Mouse (Mus musculus): ENCODE measurements around the gene Iqch.
"Not testable (repeated sequence)": the region's sequence is repeated elsewhere in the genome, so short reads cannot be mapped to it uniquely, and the experiment has no call there.

Gene Iqch

DNA sequence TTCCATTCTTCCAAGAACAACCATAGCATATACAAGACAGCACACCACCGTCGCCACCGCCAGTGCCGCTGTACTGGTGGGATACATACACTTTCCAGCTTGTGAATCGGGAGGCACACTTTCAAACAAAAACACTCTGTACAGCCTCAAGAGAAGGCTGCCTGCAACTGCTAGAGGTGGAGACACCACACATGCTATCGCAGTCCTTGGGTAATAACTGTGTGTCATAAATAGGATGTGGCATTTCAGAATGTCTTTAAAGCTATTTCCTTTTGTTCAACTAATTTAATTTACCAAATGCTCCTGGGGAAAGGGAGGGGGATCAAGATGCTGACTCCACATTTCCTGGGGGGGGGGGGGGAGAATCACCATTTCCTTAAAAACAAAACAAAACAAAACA is 34.0 kb downstream of the Iqch start:
- DNase-seq (ENCODE audit: extremely low spot score, low spot score) = no peak

DNA sequence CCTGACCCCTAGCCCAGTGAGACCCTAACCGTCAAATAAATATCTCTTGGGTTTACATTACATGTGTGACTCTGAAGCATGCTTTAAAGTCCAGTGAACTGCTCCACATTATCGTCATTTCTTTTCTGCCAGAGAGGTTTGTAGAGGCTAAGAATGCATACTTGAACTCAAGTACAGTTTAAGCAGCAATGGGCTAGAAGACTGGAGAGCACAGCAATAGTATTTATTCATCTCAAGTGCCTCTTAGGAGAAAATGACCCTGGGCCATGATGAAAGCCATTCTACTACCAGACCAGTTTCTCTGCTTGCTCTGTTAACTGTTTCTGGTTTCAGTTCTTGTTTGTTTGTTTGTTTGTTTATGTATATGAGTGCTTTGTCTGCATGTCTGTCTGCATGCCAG is 38.9 kb downstream of the Iqch start:
- DNase-seq (ENCODE audit: extremely low spot score, low spot score) = no peak

DNA sequence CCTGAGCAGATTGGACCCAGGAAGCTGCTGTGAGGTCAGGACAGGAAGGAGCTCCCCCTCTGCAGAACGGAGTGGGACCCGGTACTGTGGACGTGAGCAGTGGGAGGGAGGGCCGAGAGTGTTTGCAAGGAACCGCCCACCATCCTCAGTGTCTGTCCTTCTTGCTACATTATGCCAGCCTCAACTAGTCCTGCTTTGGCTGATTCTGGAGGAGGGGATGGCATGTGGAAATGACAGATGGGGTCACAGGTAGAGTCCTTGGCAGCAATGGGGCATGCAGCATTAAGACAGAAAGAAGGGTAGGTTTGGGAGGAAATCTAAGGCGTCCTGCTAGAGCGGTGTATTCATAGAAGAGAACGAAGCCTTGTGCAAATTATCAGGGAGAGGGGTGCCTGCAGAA is 40.4 kb downstream of the Iqch start:
- DNase-seq (ENCODE audit: extremely low spot score, low spot score) = no peak

DNA sequence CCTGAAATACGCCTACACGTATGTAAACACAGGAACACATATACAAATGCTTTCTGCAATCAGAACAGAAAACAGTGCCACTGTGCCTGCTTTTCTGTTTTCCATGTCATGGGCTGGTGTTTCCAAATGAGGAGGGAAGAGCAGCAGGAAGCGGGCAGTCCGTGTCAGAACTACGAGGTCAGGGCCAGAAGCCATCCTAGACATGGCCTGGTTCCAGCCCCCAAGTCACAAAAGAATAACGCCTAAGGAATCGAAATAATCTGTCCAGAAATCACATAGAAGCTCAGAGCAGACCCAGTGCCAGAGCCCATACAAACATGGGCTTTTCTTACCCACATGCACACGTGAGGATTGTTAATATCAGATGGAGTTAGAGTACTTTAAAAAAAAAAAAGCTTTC is 45.4 kb downstream of the Iqch start:
- no peak for DNase-seq (ENCODE audit: extremely low spot score, low spot score)

DNA sequence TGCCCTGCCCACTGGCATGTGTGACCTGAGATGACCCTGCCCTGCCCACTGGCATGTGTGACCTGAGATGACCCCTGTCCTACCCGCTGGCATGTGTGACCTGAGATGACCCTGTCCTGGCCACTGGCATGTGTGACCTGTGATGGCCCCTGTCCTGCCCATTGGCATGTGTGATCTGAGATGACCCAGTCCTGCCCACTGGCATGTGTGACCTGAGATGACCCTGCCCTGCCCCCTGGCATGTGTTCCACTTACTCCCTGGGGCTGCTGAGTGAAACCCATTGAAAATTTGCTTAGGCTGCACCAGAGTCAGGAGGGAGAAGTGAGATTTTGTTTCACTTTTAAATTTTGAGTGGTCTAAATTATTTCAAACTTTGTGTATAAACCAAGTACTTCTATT is 46.0 kb downstream of the Iqch start:
- no peak for DNase-seq (ENCODE audit: extremely low spot score, low spot score)

DNA sequence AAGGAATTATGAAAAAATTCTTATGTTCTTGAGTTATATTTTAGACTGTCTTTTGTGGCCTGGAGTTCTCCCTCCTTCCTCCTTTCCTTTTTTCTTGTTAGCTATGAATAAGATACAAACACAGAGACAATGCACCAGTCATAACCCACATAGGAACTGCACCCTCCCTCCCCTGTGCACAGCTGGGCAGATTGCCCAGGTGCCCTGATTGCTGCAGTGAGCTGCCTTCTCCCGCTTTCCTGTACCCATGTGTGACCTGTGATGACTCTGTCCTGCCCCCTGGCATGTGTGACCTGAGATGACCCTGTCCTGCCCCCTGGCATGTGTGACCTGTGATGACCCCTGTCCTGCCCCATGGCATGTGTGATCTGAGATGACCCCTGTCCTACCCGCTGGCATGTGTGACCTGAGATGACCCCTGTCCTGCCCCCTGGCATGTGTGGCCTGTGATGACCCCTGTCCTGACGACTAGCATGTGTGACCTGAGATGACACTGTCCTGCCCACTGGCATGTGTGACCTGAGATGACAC is 46.8 kb downstream of the Iqch start:
- DNase-seq (ENCODE audit: extremely low spot score, low spot score) = no peak

DNA sequence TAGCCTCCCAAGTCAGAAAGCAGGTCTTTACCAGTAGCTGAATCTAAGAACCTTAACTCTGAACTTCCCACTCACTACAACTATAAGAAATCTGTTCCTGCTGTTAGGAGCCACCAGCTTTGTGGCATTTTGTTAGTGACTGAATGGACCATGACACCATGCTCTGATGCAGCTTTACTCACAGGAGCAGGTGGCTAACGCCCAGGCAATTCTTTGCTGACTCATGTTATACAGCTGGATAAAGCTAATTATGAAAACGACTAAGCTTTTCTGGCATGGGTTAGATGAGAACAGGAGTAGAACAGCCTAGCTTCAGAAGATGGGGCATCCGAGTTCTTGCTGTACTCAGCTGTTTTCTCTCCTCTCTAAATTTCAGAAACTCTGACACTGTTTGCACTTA is 48.7 kb downstream of the Iqch start:
- DNase-seq (ENCODE audit: extremely low spot score, low spot score) = no peak

DNA sequence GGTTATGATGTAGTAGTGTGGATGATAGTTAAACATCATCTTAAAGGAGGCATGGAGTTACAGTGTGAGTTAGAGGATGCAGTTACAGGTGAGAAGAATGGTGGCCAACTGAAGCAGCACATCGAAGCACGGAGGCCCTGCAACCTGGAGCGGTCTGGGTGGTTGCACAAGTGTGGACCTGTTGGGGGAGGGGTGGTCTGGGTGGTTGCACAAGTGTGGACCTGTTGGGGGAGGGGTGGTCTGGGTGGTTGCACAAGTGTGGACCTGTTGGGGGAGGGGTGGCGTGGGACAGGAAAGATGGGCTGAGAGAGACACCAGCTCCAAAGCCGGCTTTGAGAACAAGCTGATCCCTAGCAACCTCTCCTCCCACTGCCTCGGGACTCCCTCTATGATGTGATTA is 51.6 kb downstream of the Iqch start:
- not testable (repeated sequence) for DNase-seq (ENCODE audit: extremely low spot score, low spot score)

DNA sequence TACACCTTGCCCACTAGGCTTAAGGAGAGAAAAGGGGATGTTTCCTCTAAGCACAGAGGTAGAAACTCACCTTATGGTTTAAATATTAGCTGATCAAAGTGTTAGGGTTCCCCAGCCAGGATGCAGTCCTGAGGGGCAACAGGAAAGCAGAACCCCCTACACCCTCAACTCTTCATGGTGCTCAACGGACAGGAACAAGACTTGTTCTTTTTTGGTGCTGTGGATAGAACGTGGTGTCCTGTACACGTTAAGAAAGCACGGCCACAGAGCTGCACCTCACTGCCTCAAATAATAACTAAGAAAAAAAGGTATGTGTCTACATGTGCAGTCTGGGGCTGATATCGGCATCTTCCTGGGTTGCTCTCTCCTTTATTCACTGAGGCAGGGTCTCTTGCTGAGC is 53.3 kb downstream of the Iqch start:
- no peak for DNase-seq (ENCODE audit: extremely low spot score, low spot score)

DNA sequence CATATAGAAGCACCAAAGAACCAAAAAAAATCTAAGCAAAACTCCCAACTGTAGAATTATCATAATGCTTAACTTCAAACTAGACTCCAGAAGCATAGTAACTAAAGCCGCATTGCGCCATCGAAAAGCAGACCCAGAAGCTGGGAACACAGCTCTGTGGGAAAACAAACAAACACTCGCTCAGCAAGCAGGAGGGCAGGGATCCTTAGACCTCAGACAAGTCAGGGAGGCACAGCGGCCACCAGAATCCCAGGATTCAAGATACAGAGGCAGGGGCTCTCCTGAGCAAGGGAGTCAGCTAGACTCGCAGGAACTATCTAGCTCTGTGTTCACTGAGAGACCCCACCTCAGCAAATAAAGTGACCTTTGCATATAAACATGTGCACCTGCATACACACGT is 60.4 kb downstream of the Iqch start:
- DNase-seq (ENCODE audit: extremely low spot score, low spot score) = no peak

DNA sequence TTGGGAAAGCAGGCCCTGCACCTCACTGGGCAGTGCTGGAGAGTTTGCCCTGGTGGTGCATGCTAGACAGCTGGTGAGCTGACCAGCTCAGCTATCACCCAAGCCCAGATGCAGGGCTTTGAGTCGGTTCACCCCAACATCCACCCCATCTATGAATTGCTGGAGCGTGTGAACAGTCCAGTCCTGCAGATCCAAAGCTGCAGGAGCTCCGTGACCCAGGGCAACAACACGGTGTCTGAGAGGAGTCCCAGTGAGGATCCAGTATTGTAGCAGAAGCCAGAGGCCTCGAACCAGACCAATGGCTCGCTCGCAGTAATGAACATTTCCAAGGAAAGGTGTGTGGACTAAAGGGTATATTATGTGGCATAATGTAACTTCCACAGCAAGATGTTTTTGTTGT is 61.0 kb downstream of the Iqch start:
- DNase-seq (ENCODE audit: extremely low spot score, low spot score) = no peak

DNA sequence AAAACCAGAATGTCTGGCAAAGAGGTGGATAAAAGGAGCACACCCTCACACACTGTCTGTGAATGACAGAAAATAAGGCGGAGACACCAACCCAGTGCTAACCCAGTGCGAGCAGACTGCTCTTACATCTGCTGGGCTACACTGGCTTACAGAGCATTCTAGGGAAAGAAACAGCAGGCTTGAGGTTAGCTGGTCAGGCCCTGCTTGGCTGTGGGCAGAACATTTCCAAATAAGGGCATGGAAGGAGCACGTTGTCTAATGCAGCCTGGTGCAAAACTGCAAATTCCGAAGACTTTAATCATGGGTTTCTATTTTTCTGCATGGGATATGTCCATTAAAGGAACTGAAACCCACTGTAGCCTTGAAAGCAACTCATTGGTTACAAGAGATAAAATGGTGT is 64.8 kb downstream of the Iqch start:
- DNase-seq (ENCODE audit: extremely low spot score, low spot score) = no peak

DNA sequence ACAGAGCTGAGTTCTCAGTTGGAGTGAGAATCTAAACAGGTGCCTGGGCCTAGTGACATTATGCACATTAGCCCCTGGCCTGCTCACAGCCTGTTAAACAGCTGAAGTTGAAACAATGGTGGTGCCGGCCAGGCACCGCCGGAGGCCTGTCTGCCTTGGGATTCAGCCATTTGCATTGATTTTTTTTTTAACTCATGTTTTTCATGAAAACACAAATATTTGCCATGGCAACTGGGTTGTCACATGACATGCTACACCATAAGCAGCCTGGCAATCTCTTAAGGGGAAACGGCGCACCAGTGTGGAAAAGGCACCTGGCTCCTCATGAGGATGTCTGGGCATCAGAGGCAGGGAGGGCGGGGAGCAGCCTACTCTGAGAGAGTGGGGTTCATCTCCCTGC is 67.3 kb downstream of the Iqch start:
- peak; percentile 33 for DNase-seq (ENCODE audit: extremely low spot score, low spot score)

DNA sequence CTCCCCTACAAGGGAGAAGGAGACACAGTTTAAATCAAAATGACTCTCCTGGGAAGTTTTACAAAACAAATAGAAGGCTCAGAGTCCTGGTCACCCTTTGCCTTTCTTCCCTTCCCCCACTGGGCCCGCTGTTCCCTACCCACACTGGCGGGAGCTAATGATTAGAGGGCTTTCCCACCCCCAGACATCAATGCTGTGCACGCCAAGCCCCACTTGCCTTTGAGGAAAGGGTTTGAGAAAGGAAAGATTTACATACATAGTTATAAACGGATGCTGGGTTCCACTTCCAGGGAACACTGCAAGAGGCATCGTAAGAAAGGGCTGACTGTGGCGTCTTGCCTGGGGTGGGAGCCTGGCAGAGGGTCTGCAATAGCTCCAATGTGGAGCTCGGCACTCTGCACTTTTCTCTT is 67.9 kb downstream of the Iqch start:
- DNase-seq (ENCODE audit: extremely low spot score, low spot score) = peak; percentile 57

DNA sequence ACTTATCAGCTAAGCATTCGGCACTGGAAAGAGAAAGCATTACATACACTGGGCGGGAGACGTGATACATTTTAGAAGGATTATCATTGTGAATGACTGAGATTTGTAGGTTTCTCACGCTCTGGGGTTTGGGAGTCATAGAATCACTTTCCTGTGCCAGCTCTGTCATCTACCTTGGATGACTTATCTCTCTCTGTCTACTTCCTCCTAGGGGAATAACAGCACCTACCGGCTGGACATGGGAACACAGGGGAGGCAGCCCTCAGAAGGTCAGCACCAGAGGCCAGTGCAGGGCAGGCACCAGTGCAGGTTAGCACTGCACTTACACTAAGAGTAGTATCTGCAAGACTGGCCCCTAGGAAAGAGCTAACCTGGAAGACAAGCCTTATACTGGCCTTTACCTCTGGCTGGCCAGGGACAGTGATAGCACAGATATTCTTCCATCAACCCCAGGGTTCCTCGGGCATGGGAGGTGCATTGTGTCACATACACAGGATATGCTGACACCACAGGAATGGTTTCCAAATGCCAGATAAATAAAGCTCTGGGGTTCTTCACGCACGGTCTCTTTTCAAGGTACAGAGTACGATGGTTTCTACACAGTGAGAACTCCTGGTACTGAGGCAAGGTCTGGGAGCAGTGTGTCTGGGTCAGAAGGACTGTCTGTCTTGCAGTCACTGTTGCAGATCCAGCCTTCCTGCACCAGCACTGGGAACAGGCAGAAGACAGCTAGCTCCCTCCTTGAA is 69.2 kb downstream of the Iqch start:
- DNase-seq (ENCODE audit: extremely low spot score, low spot score) = peak; percentile 27

DNA sequence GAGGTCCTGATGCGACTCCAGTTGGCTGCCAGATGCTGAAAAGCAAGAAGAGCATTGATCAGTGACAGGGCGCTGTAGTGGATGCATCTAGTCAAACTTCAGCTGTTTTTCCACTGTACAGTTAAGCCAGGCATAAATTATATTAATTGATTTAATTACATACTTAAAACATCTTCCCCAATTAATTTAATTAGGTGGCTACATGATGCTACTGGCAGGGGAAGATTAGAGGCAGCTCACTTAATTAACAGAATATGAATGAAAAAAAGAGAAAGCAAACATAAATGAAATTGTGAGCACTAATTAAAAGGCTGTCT is 78.4 kb downstream of the Iqch start:
- DNase-seq (ENCODE audit: extremely low spot score, low spot score) = no peak

DNA sequence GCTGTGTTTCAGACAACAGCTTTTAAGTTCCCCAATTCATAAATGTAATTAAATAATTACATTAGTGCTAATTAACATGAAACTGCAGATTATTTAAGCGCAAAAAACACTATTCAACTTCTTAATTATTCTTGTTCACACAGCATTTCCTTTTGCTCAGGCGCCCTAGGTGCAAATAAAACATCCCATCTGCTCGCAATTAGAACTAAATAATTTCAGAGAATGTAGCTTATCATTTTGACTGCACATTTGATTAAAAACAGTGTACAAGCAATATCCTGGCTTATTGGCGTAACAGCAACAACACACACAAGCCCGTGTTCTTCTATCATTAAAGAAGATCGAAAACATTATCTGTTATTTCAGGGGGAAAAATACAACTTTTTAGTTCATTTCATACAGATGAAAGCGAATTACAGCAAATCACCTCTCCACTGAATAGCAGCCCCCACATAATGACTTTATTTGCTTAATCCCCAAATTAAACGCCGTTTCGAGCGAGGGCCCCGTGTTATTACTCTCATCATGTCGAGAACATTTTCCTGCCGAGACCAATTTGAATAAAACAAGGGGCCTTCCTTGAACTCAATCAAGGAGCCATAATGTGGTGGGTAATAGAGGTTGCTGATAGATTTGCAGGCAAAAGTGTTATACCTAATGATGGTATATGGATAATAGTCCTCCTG is 78.9 kb downstream of the Iqch start:
- DNase-seq (ENCODE audit: extremely low spot score, low spot score) = no peak

DNA sequence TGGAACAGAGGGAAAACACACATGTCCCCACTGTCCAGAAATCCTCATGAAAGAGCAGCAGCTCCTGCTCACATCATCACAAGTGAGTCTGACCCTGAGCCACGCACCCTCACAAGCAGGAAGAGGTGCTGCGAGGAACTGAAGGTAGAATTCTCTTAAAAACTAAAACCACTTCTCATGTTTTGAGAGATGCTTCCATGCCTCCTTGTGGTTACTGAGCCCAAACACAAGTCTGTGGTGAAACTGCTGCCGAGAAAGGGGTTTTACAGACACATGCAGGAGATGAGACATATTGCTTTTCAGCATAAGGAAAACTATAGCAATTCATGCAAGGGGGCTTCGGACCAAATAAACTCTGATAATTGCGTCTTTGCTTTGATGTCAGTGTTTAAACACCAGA is 89.4 kb downstream of the Iqch start:
- DNase-seq (ENCODE audit: extremely low spot score, low spot score) = no peak

DNA sequence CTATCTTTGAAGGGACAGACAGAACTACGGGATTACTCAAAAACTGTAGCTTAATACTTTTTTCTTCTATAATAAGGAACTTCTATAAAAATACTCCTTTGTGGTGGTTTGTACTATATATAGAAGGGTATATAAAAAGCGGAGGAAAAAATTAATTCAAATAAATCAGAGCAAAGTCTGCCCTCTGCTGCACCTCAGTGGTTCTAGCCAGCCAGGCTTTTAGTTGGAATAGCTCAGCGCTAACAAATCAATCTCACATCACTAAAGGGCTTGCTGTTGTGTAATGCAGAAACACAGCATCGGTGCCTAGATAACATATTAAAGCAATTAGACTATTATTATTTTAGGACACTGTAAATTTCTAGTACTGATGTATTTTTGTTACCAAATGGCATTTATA is 91.3 kb downstream of the Iqch start:
- no peak for DNase-seq (ENCODE audit: extremely low spot score, low spot score)

DNA sequence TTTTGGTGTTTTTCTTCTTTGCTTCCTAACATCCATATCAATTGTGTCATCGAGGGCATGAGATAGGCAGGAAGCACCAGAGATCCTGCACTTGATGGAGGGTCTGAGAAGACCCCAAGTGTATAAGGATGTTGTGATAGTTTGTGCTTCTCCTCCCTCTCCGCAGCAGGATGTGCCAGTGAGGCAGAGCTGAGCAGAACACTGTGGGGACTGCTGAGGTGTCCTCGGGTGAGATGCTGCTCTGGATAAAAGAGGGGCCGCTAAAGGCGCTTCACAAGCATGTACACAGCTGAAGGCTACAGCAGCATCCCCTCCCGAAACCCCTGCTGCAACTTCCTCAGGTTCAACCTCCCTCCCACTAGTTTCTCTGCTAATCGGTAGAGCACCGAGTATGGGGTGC is 95.2 kb downstream of the Iqch start:
- DNase-seq (ENCODE audit: extremely low spot score, low spot score) = no peak

DNA sequence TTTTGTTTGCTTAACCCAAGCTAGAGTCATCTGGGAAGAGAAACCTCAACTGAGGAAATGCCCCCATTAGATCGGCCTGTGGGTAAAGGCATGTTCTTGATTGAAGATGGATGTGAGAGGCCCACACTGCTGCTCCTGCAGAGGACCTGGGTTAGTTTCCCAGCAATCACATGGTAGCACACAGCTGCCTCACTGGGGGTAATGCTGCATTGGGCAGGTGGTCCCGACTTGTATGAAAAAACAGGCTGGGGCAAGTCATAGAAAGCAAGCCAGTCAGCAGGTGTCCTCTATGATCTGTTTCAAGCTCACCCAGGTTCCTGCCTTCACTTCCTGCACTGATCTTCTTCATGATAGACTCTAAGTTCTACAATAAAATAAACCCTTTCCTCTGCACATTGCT is 98.4 kb downstream of the Iqch start:
- no peak for DNase-seq (ENCODE audit: extremely low spot score, low spot score)

DNA sequence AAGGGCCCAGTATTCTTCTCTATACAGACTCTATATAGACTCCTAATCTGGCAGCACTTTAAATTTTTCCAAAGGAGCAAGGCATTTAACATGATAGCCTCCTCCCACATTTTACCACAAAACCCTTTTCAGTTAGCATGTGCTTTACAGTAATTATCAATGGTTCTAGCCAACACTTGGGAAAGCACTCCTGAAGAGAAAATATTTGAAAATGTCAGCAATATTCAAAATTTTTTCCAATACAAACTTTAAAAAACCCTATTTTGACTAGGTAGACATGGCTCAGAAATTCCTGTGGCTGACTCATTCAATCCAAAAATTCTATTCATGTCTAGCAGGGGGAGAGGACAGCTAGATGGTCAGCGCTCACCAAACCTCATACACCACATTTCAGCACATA is 100.8 kb downstream of the Iqch start:
- DNase-seq (ENCODE audit: extremely low spot score, low spot score) = no peak

DNA sequence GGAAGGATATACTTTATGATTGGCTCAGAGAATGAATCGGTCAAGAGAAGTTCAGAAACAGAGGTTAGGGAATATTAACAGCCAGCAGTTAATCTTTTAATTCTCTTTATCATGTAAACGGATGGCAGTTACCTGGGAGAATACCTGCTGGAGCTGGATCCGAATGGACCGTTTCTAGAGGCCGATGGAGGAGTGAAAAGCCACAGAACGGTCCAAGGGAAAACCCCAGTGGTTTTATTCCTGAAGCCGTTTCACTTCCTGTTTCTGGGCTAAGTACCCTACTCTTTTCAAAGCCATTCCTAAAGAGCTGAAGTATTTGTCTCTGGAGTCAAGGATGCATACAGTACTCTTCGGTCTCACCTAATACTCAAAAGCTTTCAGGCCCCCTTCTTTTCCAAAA is 102.4 kb downstream of the Iqch start:
- DNase-seq (ENCODE audit: extremely low spot score, low spot score) = no peak

Data from neural tube, embryonic 10.5 days (tissue).